Mouse (Mus musculus): ENCODE measurements around the gene Yars.

Gene Yars

GRCm38 (mm10) chr4:129254571-129254970, 65.0 kb downstream of the Yars start:
- DNase-seq: no peak

DNA sequence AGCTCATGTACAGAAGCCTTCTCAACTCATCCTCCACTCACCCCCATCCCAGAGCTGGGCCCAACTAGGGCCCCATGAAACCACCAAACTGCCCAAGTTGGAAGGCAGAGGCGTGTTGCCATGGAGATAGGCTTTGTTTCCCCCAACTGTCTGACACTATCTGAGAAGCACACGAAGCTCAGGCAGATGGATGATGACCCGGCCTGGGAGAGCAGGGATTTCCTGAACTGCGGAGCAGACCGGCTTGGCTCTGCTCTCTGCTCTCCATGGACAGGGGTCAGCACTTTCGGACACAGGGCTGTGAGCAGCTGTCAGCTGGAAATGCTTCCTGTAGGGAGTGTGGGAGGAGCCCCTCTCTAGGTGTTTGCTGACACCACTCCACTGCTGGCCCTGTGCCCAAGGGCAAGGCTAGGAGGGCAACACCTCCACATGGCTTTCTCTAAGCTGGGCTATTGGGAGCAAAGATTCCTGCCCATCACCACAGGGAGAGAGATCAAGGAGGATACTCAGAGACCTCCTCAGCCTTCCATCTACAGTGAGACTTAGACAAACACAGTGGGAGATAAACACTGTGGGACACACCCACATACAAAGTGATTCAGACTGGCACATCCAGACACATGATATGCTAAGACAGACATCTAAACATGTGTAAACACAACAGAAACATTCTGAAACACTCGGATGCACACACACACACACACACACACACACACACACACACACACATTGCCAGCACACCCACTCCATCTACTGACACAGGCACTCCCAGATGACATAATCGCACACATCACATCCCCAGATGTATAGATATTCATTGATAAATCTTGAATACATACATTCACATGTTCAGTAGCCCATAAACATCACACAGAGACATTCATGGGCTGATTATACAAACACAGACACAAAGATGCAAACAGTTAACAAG, 67.2 kb downstream of the Yars start:
- peak; percentile 76 to 85 for DNase-seq

- no peak for DNase-seq
These were observed 69.5 kb downstream of the Yars start for GRCm38 (mm10) chr4:129259101-129259500.

- DNase-seq: peak; percentile 52 to 68
These were observed 71.1 kb downstream of the Yars start for GRCm38 (mm10) chr4:129260678-129261077.

GRCm38 (mm10) chr4:129261196-129261595, 71.6 kb downstream of the Yars start, which contains the start of gene C77080:
Gene C77080 (minus strand): TSS chr4:129261404.
- DNase-seq: no peak

- DNase-seq: peak; percentile 69 to 79
These were observed 73.9 kb downstream of the Yars start for GRCm38 (mm10) chr4:129263225-129264021.

- no peak for DNase-seq
These were observed 76.6 kb downstream of the Yars start for GRCm38 (mm10) chr4:129266191-129266590.

GRCm38 (mm10) chr4:129266821-129267220, 77.3 kb downstream of the Yars start:
- DNase-seq: no peak

GRCm38 (mm10) chr4:129268698-129269097, 79.1 kb downstream of the Yars start:
- no peak for DNase-seq

Data from kidney, postnatal 4 days (tissue).